Mouse (Mus musculus) midbrain, embryonic 11.5 days (tissue): Measurements from ENCODE around the gene Tnn. TPM values are rescaled to one million over a fixed set of nuclear protein-coding genes. Genes with fewer than 3 reads are reported as not detected.

ENCODE experiments used
- ATAC-seq: fragments of 200-750 bp; cut with Nextera tagmentation; 2 replicates; pipeline ENCODE4 v1.8.0; 2017; ENCODE audit warnings: moderate TSS enrichment, moderate library complexity; ENCODE audit not compliant: low FRiP score
- DNase-seq: peaks from one replicate; pipeline ENCODE4 v3.0.0; 2015; ENCODE audit warnings: low spot score; ENCODE audit errors: missing footprints
- H3K27ac ChIP-seq: fragments of 300-500 bp; sonication (generic); 2 replicates; pipeline ENCODE4 v1.5.1; 2014; ENCODE audit warnings: low read depth, low read length
- H3K27me3 ChIP-seq: fragments of 300-500 bp; sonication (generic); 2 replicates; pipeline ENCODE4 v1.6.1; 2014; ENCODE audit warnings: mild to moderate bottlenecking, low read length, moderate library complexity, mixed read lengths; ENCODE audit not compliant: control insufficient read depth, insufficient read depth
- H3K36me3 ChIP-seq: fragments of 300-500 bp; sonication (generic); 2 replicates; pipeline ENCODE4 v1.6.1; 2014; ENCODE audit warnings: mild to moderate bottlenecking, low read length, moderate library complexity, mixed read lengths; ENCODE audit not compliant: control insufficient read depth, insufficient read depth
- H3K4me1 ChIP-seq: fragments of 300-500 bp; sonication (generic); 2 replicates; pipeline ENCODE4 v1.6.1; 2014; ENCODE audit warnings: low read length; ENCODE audit not compliant: control insufficient read depth, insufficient read depth
- H3K4me2 ChIP-seq: fragments of 300-500 bp; sonication (generic); 2 replicates; pipeline ENCODE4 v1.6.1; 2014; ENCODE audit warnings: mild to moderate bottlenecking, moderate library complexity
- H3K4me3 ChIP-seq: fragments of 300-500 bp; sonication (generic); 2 replicates; pipeline ENCODE4 v1.5.1; 2014; ENCODE audit warnings: low read depth, low read length
- H3K9ac ChIP-seq: fragments of 300-500 bp; sonication (generic); 2 replicates; pipeline ENCODE4 v1.6.1; 2014; ENCODE audit warnings: low read length
- H3K9me3 ChIP-seq: fragments of 300-500 bp; sonication (generic); 2 replicates; pipeline ENCODE4 v1.6.1; 2016; ENCODE audit warnings: low read length; ENCODE audit not compliant: control insufficient read depth
- WGBS: fragments of 180-500 bp; shearing (Covaris S2); extraction: QIAGEN DNeasy Blood & Tissue Kit; methylation state at CpG from one replicate; pipeline ENCODE4 v1.1.7; 2014; 5-methylcytosine and 5-hydroxymethylcytosine counted together
- polyA plus RNA-seq: library from polyadenylated mRNA; unstranded; fragments of >200 nt; fragmentation: Nextera tagmentation; extraction: Ambion mirVana; gene quantifications from 2 replicates; pipeline ENCODE4 v1.2.1, GENCODE M21; 2014

Gene Tnn
- polyA plus RNA-seq, 1 experiment from 2014 or later, result not detected

- Histone ChIP-seq H3K27ac (no peak overlapping the region; the same call in 1 of the 2 replicates), H3K9me3 (no peaks in the 10 kb centered on the region), H3K27me3 (no peaks in the 10 kb centered on the region), H3K9ac (no peak overlapping the region), H3K4me2 (no peak overlapping the region), H3K36me3 (no peaks in the 10 kb centered on the region), H3K4me1 (no peaks in the 10 kb centered on the region), H3K4me3 (no peak overlapping the region)
- DNase-seq (no peak), ATAC-seq (peak; percentile 78)
- WGBS, result 73% methylated on average over 11 of the region's 11 CpGs
These were observed 4.0 kb downstream of the Tnn start for GRCm38 (mm10) chr1:160149291-160149906.

GRCm38 (mm10) chr1:160147274-160147673 lies 6.1 kb downstream of the Tnn start:
- H3K9ac ChIP-seq, result no peak overlapping the region
- no peaks in the 10 kb centered on the region for H3K4me1 ChIP-seq
- DNase-seq (no peak), ATAC-seq (no peak)
- no peak overlapping the region for H3K4me2 ChIP-seq
- WGBS, result 92% methylated on average over 7 of the region's 7 CpGs
- no peak overlapping the region for H3K27ac ChIP-seq
- H3K4me3 ChIP-seq, result no peak overlapping the region
- H3K9me3 ChIP-seq, result no peaks in the 10 kb centered on the region
- no peaks in the 10 kb centered on the region for H3K27me3 ChIP-seq
- H3K36me3 ChIP-seq, result no peaks in the 10 kb centered on the region

- ATAC-seq, result no peak
- Histone ChIP-seq H3K9ac (no peak overlapping the region), H3K36me3 (no peaks in the 10 kb centered on the region), H3K4me3 (no peak overlapping the region), H3K27ac (no peak overlapping the region), H3K27me3 (no peaks in the 10 kb centered on the region), H3K9me3 (no peaks in the 10 kb centered on the region), H3K4me1 (no peaks in the 10 kb centered on the region), H3K4me2 (no peak overlapping the region)
- no peak for DNase-seq
- 73% methylated on average over 3 of the region's 3 CpGs for WGBS
These were observed 7.8 kb downstream of the Tnn start for GRCm38 (mm10) chr1:160145606-160146005.

GRCm38 (mm10) chr1:160144343-160144742 lies 9.0 kb downstream of the Tnn start:
- Histone ChIP-seq H3K36me3 (no peaks in the 10 kb centered on the region), H3K27me3 (no peaks in the 10 kb centered on the region), H3K4me1 (no peaks in the 10 kb centered on the region), H3K9me3 (no peaks in the 10 kb centered on the region), H3K4me3 (no peak overlapping the region), H3K9ac (no peak overlapping the region), H3K4me2 (no peak overlapping the region), H3K27ac (no peak overlapping the region)
- WGBS, result 76% methylated on average over 7 of the region's 7 CpGs
- ATAC-seq (no peak), DNase-seq (no peak)

- Histone ChIP-seq H3K9ac (no peak overlapping the region), H3K4me3 (no peak overlapping the region), H3K4me1 (no peaks in the 10 kb centered on the region), H3K4me2 (no peak overlapping the region), H3K27ac (no peak overlapping the region), H3K9me3 (no peaks in the 10 kb centered on the region), H3K27me3 (no peaks in the 10 kb centered on the region), H3K36me3 (no peaks in the 10 kb centered on the region)
- DNase-seq, result no peak
- WGBS, result 85% methylated on average over 7 of the region's 7 CpGs
- no peak for ATAC-seq
These were observed 17.0 kb downstream of the Tnn start for GRCm38 (mm10) chr1:160136362-160136890.

GRCm38 (mm10) chr1:160133464-160134079 lies 19.8 kb downstream of the Tnn start:
- Histone ChIP-seq H3K36me3 (no peaks in the 10 kb centered on the region), H3K27me3 (no peaks in the 10 kb centered on the region), H3K9ac (no peak overlapping the region), H3K4me2 (no peak overlapping the region), H3K4me1 (no peaks in the 10 kb centered on the region), H3K27ac (no peak overlapping the region), H3K9me3 (no peaks in the 10 kb centered on the region), H3K4me3 (no peak overlapping the region)
- 77% methylated on average over 4 of the region's 4 CpGs for WGBS
- DNase-seq (no peak), ATAC-seq (no peak)

GRCm38 (mm10) chr1:160123957-160124356 lies 29.4 kb downstream of the Tnn start:
- whole genome bisulfite sequencing, result 83% methylated on average over 2 of the region's 2 CpGs
- DNase-seq (no peak), ATAC-seq (no peak)
- Histone ChIP-seq H3K36me3 (no peaks in the 10 kb centered on the region), H3K27ac (no peak overlapping the region), H3K9ac (no peak overlapping the region), H3K9me3 (no peaks in the 10 kb centered on the region), H3K4me3 (no peak overlapping the region), H3K4me2 (no peak overlapping the region), H3K4me1 (no peaks in the 10 kb centered on the region), H3K27me3 (no peaks in the 10 kb centered on the region)

GRCm38 (mm10) chr1:160108604-160109003 lies 44.8 kb downstream of the Tnn start:
- Histone ChIP-seq H3K4me2 (no peak overlapping the region), H3K36me3 (no peaks in the 10 kb centered on the region), H3K27ac (no peak overlapping the region), H3K4me3 (no peak overlapping the region), H3K27me3 (no peaks in the 10 kb centered on the region), H3K4me1 (no peaks in the 10 kb centered on the region), H3K9me3 (no peaks in the 10 kb centered on the region), H3K9ac (no peak overlapping the region)
- ATAC-seq (no peak), DNase-seq (no peak)
- WGBS, result 70% methylated on average over 2 of the region's 2 CpGs

- 88% methylated on average over 5 of the region's 5 CpGs for WGBS
- no peaks in the 10 kb centered on the region for H3K4me1 ChIP-seq
- ATAC-seq (no peak), DNase-seq (no peak)
- H3K27ac ChIP-seq, result no peak overlapping the region
- H3K4me2 ChIP-seq, result no peak overlapping the region
- H3K9ac ChIP-seq, result no peak overlapping the region
- H3K27me3 ChIP-seq, result no peaks in the 10 kb centered on the region
- H3K4me3 ChIP-seq, result no peak overlapping the region
- no peaks in the 10 kb centered on the region for H3K9me3 ChIP-seq
- no peaks in the 10 kb centered on the region for H3K36me3 ChIP-seq
These were observed 48.0 kb downstream of the Tnn start for GRCm38 (mm10) chr1:160105426-160105825.
